Mouse (Mus musculus) heart, adult 11 months (tissue): ENCODE measurements at regions not wholly inside any gene's neighbourhood (a gene's known extent, or its start where the extent isn't known, plus 50 kb on each side); places are given as distances from the start of the nearest gene placed in this dataset.

Experiments
- DNase-seq: peaks from one replicate; pipeline ENCODE4 v3.0.0; 2022

GRCm38 (mm10) chr2:30697851-30698250 lies 103.0 kb downstream of the Cstad start:
- no peak for DNase-seq

- peak; percentile 95 for DNase-seq
Observed at GRCm38 (mm10) chr2:30695771-30696456, 101.1 kb downstream of the Cstad start.

DNA sequence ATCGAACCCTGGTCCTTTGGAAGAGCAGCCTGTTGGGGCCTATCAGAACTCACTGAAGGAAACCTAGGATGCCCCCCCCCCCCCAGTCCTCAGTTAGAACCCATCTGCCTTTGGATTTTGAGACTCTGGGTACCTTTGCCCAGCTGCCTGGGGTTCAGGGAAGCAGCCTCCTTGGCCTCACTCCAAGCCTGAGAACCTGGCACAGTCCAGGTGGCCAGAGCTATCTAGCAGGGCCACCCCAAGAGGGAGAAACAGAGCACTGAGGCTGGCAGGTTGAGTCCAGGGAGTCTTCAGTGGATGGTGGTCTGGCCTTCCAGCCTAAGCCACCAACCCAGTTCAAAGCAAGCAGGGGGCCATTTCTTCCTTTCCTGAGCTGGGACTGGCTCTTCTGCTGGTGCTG lies 100.2 kb downstream of the Cstad start:
- DNase-seq, result no peak

- peak; percentile 99 for DNase-seq
Observed at GRCm38 (mm10) chr2:30693206-30694035, 98.6 kb downstream of the Cstad start.

DNA sequence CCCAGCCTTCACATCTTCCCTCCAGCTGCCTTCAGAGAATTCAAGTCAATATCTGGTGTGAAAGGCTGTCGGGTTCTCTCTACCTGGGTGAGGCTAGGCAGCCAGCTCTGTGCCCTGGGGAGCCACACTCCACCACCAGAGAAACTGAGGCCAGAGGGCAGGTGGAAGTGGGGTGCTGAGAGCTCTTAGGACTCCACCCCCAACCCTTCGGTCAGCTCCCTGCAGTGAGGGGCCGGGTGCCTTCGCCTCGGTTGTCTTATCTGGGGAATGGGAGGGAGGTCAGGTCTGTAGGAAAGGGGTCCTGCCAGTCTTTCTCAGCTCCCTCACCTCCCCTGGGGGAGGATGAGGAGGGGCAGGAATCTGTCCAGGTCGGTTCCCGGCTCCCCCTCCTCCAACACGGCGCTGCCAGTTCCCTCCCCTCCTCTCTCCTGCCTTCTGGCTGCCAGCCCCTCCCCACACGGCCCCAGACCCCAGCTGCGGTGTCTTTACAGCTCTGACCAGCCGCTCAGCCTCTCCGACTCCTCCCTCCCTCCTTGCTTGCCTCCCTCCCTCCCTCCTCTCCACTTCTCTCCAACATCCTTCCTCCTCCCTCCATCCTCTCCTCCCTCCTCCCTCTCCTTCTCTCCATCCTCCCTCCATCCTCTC lies 97.8 kb downstream of the Cstad start:
- DNase-seq, result peak; percentile 97

DNA sequence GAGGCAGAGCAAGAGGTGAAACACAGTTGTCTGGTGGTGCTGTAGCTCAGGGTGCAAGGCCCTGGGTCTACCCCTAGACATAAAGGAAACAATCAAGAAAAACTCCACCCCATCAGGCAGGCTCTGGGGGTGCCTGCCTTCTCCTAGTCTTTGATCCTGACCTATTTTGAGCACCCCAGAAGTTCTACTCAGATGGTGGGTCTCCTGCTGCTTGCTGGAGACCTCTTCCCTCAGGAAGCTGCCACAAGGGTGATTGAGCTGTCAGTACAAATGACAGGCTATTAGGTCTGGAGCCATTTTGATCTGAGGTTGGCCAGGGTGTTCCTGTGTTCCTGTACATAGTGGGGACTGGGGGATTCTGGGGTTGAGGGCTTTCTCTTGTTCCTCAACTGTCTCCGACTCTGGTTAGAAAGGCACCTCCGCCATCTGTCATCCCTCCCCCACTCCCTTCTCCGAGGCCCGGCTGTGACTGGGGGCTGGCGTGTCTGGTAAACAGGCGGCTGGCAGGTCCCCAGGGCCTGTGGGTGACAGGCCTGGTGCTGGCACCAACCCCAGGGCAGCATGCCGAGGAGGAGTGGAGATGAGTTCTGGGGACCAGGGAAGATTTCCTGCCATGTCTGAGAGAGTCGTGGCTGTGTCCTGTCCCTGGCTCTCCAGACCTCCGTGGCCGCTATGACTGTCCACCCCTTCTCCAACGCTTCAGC lies 97.2 kb downstream of the Cstad start:
- DNase-seq, result peak; percentile 98

DNA sequence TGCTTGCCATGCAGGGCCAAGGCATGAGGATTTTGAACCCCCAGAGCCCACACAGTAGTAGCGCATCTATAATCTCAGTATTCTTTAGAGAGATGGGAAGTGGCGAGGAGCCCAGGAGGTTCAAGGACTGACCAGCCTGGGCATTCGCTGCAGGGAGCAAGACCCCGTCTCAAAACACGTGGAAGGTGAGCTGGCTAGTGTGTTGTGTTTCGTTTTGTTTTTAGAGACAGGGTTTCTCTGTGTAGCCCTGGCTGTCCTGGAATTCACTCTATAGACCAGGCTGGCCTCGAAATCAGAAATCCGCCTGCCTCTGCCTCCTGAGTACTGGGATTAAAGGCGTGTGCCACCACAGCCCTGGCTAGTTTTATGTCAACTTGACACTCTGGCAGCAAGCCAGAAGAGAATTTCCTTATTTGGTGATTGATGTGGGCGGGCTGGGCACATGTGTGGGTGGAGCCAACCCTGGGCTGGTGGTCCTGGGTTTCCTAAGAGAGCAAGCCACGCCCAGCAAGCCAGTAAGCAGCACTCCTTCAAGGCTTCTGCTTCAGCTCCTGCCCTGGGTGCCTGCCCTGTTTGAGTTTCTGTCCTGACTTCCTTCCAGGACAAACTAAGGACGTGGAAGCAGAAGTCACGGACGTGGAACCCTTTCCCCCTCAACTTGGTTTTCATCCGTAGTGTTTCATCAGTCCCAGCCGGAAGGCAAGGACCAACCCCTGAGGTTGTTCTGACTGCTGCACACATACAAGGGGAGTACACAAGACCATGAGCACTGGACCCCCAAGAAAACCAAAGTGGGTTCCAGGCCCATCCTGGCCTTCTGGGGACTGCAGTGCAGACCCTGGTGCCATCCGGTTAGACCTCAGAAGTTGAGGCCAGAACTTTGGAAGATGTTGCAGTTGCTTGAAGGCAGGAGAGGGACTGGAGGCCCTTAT lies 96.4 kb downstream of the Cstad start:
- peak; percentile 95 for DNase-seq

- peak; percentile 99 for DNase-seq
Observed at GRCm38 (mm10) chr2:30690307-30690706, 95.5 kb downstream of the Cstad start.

GRCm38 (mm10) chr2:30688402-30688801 lies 93.6 kb downstream of the Cstad start:
- peak; percentile 90 for DNase-seq

DNA sequence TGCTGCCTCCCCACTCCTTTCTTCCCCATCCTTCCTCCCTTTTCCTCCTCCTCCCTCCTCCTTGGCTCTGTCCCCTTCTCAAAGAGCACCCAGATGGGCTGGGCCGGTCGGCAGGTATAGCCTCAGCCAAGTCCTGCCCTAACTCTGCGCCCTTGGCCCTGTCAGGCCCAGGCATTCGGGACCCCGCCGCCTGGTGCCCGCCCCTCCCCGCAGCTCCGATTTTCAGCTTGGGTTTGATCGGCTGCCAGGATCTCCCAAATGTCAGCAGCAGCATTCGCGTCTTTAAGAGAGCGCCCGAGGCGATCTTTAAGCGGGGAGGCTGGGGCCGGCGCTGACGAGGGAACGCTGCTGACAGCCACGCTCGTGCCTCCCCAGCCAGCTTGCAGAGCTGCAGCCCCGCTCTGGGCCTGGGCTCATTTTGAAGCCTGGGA lies 92.3 kb downstream of the Cstad start:
- DNase-seq, result peak; percentile 97

DNA sequence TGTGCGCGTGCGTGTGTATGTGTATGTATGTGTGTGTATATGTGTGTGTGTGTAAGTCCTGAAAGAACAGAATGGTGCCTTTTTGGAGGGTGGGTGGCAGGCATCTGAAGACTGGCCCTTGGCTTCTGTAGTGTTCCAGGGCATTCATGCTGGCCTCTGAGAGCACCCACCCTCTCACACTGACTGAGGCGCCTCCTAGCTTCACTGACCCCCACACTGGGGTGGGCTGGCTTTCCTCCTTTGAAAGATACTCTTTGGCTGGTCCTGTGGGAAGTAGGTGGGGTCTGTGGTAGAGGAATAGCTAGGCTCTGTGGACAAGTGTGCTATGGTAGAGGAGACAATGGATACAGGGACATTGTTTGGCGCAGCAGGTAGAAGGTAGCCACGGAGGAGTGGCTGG lies 91.5 kb downstream of the Cstad start:
- peak; percentile 89 for DNase-seq

GRCm38 (mm10) chr2:30685137-30685860 lies 90.5 kb downstream of the Cstad start:
- DNase-seq, result peak; percentile 99

GRCm38 (mm10) chr2:30684461-30684860 lies 89.6 kb downstream of the Cstad start:
- DNase-seq, result peak; percentile 92

DNA sequence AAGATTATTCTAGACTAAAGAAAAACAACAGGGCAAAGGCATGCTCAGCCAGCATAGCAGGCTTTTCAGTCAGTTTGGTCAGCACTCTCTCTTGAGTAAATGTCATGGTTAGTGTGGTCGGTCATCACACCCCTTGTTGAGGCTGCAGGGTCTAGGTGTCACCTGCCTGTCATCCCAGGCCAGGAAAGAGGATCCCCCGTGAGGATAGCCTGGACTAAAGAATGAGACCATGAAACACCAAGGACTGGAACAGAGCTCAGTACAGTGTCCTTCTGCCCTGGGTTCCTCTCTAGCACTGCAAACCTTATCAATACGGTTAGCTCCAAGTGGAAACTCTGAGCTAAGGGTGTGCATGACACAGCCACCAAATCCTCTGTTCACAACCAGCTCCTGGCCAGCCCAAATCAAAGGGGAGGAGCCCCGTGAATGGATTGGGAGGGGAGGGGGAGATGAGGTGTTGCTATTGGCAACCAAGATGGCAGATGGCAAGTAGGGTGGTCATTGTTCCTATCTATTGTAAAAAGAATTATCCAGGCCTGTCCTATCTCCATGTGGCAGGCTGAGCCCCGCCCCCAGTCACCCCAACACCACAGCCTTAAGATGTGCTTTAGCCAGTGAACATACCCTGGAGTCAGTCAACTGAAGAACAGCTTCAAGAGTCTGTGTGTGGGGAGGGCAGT lies 87.4 kb downstream of the Cstad start:
- DNase-seq, result peak; percentile 88

DNA sequence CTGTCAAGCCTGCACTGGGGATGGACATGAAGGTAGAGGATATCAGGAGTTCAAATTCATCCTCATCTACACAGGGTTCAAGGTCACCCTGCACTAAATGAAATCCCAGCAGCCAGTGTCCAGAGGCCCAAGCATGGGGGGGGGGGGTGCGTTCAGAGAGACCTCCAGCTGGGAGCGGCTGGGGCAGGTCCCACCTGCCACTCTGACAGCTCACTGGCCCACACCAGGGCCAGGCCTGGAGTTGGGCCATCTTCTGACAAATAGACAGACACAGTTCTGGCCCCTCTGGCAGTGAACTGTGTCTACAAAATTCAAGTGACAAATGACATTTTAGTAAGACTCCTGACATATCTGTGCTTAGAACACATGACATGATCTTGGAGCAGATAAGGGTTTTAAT lies 86.8 kb downstream of the Cstad start:
- DNase-seq, result peak; percentile 93

GRCm38 (mm10) chr2:30679041-30679440 lies 84.2 kb downstream of the Cstad start:
- DNase-seq, result peak; percentile 92

GRCm38 (mm10) chr2:30677498-30677897 lies 82.7 kb downstream of the Cstad start:
- DNase-seq, result no peak

DNA sequence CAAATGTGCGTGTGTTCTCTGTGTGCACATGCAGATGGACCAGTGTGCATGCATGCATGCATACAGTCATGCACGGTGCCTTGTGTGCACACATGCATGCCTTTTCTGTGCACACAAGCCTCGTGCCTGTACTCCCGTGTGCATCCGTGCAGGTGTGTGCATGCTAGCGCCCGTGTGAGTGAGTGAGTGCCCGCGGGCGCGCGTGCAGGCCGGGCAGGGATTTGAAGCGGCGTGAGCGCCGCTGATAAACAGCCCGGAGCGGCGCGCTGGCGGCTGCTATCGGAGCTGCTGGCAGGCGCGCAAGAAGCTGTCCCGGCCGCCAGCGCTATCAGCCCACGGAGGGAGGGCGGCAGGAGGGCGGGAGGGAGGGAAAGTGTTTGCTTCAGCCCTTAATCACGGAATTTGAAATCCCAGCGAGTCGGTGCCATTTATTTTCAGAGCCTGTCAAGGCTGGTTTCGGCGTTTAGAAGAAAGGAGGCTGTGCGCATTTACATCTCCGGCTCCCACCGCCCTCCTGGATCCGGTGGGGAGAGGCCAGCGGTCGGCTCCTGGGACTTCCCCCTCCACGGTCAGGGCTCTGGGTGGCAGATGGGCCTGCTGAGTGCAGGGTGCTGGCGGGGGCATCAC lies 82.1 kb downstream of the Cstad start:
- peak; percentile 97 for DNase-seq

DNA sequence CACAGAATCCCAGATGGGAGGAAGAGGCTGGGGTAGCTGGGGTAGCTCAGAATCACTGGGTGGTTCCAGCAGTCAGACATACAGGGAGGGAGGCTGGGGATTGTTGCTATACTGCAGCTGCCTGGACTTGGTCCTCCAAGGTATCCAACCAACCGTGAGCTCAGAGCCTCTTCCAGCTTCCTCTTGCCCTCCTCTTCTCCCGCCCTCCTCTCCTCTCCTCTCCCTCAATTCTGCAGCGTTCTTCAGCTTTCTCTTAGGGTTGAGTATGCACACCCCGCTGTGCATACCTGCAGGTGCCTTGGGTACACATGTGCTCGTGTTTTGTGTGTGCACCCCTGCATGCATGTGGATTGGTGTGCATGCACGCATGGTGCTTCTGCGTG lies 81.6 kb downstream of the Cstad start:
- peak; percentile 88 for DNase-seq

GRCm38 (mm10) chr2:30675839-30676238 lies 81.0 kb downstream of the Cstad start:
- peak; percentile 94 for DNase-seq
